Mouse (Mus musculus) gonadal fat pad, adult 2 months (tissue): Measurements from ENCODE around the gene Il18. TPM values are rescaled to one million over a fixed set of nuclear protein-coding genes. Genes with fewer than 3 reads are reported as not detected.

Experiments
- DNase-seq: peaks from one replicate; pipeline ENCODE4 v3.0.0-alpha.2; 2012; ENCODE audit warnings: low read depth
- polyA plus RNA-seq: library from polyadenylated mRNA; depleted of rRNA; stranded (reverse); fragments of >200 nt; gene quantifications from 2 replicates; pipeline ENCODE4 v1.2.3, GENCODE M21; 2012

Il18 gene
- polyA plus RNA-seq, 1 experiment = 2.7 TPM

DNA sequence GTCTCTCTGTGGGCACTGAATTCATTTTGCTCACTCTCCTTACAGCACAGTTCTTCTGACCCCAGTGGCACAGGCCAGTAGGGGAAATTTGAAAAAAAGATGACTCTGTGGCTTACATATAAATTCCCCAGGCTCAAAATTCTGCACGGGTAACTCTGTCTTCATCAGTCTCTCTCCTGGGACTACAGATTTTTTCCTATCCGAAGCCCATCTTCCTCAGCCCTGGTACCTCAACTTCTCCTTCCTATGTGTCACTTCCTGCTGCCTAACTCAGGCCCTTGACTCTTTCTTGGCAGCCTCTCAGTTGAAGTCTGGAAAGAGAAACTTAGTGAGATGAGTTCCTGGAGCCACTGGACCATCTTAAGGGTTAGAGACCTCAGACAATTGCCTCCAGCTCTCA, 1.1 kb upstream of the Il18 start:
- no peak for DNase-seq

DNA sequence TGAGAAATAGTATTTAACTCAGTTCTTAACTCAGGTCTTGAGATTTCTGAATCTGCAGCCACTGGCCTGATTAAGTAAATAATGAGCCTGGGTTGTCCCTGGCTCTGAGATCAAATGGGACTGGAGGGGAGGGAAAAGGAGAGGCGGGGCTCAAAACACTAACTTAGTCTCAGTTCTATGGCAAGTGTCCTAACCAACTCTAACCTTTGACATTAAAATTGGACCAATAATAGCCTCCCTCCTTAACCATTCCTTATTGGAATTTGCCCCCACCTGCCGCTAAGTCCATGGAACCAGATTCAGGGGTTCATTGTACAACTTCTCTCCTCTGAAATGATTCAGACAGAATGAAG, 443 bp downstream of the Il18 start, which contains the start of gene Bco2:
Gene Bco2, minus strand, starts transcription at position 88 of the 353 bp plus-strand sequence.
- DNase-seq = no peak

DNA sequence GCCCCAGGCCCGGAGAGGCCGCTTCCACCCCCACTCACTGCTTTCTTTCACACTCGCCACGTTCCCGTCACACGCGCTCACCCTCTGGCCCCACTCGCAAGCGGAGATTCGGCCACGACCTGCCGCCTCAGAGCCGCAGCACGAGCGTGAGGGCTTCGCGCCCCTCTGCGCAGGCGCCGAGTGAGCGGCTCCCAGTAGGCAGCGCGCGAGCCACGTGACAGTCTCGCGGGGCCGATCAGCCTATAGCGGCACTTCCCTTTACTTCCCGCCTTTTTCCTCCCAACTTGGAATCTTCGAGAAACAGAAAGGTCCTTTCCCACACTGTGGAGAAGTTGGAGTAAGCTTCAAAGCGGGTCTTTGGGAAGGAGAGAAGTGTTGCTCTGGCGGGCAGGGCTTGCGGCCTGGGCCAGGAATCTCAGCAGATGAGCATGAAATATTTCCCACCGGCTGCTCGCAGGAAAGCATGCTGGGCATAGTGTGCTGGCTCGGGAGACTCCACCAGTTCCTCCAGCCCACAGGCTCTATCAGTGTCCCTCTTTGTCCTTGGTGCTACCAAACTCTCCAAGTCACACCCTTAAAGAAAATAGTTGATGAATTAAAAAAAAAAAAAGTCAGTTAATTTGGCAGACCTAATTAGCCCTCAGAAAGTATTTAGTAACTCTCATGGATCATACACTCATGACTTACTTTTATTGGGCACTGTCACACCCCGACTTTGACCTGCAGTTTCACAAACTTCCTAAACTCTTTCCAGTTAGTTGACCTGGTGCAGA, 6.7 kb downstream of the Il18 start, which contains the start of gene Tex12:
Gene Tex12, minus strand, starts transcription at position 181 of the 773 bp plus-strand sequence.
- no peak for DNase-seq

DNA sequence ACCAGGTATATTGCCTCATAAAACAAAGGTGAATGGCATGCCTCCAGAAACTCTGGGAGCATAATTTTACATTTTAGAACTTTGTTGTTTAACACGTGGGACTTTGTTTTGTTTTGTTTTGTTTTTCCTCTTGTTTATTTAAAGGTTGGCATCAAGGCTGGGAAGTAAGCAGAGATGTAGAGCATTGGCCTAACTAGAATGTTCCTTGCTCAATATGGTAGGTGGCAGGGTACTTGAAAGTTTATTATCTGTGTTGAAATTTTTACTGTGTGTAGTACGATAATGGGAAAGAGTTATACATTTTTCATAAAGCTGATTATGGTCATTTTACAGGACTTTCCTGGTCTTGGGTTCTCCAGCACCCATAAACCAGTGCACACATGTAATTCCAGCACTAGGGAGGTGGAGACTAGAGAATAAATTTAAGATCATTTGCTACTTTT, 7.3 kb downstream of the Il18 start:
- no peak for DNase-seq

DNA sequence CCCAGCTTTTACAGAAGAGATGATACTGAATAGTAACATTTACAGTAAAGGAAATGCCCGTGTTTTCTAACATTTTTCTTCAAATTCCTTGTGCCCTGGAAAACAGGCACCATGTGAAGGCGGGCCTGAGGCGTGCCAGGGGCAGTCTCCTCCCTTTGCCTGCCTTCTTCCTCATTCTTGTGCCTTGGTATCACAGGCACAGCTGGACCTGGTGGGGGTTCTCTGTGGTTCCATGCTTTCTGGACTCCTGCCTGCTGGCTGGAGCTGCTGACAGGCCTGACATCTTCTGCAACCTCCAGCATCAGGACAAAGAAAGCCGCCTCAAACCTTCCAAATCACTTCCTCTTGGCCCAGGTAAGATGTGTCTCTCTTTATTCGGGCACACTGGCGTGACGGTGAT, 10.5 kb downstream of the Il18 start:
- no peak for DNase-seq

DNA sequence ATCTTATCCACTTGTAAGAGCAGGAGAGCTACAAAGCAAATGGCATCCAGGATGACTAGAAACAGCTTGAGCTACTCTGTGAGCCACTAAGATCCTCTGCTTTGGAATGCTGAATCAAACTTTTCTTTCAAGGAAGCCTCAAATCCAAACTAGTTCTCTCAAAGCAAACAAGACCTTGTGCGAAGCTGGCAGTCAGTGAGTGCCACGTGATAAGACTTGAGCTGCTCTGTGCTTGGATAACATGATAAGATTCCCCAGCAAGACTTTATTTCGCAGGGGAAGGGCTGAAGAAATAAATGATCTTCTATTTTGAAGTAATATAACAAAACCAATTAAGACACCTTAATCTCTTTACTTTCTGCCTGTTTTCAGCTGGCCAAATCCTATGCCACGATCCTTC, 11.3 kb downstream of the Il18 start:
- DNase-seq = no peak

DNA sequence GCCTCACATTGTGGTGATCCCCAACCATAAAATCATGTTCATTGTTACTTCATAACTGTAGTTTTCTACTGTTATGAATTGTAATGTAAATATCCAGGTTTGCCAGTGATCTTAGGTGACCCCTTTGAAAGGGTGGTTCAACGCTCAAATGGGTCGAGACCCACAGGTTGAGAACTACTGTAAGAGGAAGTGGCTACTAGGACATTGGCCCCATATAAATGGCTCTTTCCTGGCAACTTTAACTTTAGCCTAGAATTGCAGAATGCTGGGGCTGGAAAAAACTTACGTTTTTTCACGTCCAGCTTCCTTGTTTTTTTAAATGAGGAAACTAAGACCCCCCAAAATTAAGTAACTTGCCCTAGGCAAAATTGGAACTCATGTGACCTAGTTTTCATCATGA, 12.7 kb downstream of the Il18 start:
- DNase-seq = no peak

DNA sequence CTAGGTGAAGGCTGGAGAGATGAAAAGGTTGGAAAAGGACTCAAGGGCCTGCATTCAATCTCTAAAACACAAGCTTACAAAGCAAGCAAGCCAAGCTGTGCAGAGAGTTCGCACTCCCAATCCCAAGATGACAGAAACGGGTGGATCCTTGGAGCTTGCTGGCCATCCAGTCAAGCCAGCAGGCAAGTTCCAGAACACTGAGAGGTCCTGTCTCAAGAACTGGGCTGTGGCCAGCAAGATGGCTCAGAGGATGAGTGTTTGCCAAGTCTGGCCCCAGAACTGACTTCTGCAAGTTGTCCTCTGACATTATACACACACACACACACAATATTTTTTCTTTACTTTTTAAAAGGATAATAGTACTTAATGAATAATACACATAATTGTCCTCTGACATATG, 13.3 kb downstream of the Il18 start:
- no peak for DNase-seq

DNA sequence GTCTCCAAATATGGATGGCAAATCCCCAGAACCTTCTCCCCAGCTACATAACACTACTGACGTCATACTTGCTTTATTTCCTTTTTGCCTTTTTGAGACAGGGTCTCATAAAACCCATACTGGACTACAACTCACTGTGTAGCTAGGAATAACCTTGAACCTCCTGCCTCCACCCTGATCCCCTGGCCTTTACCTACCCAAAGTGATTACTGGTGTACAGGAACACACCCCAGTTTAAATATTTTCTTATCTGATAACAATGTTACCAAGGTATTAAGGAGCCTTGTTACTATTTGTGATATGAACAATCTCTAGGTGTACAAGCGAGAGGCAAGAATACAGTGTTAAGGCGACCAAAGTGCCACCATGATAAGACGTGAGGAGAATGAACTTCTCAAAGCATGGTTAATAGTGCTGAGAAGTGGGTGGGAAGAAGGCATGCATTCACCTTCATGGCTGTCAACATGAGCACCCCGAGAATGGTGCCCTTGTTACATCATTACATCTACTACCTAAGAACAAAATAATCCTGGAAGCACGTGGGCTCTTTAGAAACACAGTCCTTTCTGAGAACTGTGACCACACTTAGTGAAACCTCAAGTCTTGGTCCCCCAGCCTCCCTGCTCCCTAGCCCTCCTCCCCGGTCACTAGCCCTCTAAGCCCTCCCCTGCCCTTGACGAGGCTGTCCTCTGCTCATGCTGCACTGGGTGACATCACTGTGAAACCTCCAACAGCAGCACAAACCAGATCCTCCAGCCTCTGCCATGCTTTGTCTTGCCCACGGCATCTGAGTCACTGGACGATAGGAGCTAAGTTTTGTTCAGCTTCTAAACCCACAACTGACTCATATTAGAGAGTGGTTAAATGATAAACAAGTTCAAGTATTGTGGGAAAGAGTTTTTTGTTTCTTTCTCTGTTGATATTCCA, 15.2 kb downstream of the Il18 start:
- DNase-seq = no peak

DNA sequence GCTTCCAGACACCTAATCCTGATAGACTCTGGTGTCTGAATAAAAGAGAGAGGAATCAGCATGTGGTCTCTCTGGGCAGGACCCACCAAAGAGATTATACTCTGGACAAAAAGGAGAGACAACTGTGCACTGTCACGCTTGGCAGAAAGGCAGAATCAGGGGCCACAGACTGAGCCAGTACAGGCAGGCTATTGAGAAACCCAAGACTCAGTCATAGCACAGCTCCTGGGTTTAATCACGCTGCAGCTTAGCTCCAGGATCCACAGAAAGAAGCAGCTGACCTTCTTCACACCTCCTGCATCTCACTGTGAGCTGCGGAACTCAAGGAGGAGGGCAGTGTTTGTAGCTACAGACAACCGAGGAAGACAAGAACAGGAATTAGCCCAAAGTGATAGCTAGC, 25.7 kb downstream of the Il18 start:
- DNase-seq = no peak

DNA sequence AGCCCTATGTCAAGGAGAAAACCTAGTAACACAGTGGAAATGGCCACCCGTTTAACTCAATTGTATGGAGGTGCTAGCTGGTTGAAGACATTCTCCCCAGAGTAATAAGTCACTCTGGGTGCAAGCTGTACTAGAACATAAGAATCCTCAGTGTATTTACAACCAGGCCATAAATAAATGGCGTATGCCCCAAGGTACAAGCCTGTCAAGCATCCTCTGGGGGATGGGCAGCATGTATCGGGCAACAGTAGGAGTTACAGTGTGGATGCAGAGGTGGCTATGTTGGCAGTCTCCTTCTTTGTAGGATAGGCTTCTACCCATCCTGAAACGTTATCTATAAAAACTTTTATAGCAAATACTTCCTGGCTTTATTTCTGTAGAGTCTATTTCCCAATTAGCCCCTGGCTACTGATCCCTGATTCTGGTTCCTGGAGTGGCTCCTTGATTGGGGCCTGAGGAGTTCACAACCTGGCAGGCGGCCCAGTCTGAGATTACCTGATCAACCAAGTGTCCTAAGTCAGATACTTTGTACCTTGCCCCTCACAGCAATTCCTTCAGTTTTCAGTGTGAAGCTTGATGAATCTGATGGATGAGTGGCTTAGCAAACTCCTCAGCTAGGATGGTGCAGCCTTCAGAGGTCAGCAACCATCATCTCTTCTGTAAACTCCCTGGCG, 30.7 kb downstream of the Il18 start:
- no peak for DNase-seq

DNA sequence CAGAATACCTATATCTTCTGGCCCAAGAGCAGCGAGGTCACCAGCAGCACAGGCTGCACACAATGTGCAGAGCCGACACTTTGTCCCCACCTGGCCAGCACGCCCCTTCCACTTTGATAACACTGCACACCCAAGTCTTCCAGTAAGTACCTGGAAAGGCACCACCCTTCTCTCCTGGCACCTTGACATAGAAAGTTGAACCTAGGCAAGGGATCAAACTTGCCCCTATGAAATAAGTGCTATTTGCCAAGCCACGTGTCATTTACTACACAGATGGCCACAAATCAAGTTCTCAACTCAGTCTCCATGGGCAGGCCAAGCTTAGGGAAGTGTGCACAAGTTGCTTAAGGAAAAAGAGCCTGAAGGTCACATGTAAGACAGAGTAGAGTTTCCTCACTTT, 32.3 kb downstream of the Il18 start:
- no peak for DNase-seq

DNA sequence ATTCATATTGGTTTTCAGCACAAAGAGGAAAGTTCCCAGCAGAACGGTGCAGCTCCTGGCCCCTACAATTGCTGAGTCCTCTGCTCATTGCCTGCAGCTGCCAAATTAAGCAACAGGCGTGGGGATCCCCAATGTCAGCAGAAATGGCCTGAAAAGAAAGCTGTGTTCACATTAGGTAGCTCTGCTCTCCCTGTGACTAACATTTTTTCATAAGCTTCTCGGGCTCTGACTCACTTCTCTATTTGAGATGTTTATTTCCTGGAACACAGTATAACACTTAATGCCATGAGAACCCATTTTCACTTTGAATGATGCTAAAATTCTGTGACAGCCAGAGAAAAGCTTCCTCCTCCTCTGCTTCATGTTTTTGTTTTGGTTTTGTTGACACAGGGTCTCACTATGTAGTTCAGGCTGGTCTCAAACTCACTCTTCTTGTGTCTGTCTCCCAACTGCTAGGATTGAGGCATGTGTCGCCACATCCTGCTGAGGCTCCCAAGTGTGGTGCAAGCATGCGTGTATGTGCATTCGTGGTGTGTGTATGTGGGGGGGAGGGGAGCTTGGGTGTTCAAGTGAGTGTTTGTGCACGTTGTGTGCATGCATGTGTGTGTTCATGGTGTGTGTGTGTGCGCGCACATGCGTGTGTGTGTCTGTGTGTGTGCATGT, 36.4 kb downstream of the Il18 start:
- no peak for DNase-seq

DNA sequence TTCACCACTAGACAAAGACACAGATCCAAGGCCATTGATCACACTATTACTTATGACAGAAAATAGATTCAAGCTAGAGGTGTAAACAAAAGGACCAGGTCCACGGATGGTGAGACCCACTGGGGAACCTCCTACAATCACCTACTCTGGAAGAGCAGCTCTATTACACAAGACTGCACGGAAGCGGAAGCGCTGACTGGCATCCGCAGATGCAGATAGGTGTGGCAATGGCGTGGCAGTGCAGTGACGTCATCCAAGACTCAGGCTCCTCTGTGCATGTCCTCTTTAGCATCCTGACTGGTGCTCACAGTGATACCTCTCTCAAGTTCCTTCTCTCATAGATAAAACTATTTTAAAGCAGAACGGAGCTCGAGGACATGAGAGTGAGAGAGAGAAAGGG, 38.3 kb downstream of the Il18 start:
- no peak for DNase-seq

DNA sequence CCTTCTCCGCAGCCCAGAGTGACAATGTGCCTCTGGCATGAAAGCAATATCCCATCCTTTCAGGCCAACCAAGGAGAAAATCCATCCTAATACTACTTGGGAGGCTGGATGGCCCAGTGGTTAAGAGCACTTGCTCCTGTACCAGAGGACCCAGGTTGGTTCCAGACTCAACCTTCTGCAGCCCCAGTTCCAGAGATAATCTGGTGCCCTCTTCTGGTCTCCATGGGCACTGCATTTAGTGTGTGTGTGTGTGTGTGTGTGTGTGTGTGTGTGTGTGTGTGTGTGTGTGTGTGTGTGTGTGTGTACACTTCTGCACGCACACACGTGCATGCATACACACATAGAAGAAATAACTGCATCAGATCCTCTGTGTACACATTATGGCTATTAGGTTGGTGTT, 38.9 kb downstream of the Il18 start:
- DNase-seq = no peak

DNA sequence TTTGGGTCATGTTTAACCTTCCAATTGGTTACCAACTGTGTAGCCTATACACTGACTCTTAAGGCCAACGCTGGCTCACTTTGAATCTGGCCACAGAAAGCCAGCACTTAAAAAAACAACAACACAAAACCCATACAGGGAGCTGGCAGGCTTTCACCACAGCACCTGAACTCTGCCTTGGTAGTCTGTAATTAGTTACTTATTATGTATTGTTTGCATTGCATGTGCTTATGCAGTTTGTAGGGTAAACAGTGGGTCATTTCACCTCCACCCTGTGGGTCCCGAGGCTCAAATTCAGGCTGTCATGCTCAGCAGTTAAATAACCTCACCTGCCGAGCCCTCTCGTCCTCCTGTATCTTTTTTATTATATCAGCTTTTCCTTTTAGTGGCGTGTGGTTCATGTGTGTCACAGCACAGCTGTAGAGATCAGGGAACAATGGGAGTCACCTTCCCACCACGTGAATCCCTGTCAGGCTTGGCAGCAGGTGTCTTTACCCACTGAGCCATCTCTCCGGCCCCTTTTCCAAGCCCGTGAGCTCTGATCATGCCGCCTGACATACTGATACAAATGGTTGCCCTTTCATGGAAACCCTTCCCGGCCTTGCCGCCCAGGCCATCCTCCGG, 40.3 kb downstream of the Il18 start:
- no peak for DNase-seq

DNA sequence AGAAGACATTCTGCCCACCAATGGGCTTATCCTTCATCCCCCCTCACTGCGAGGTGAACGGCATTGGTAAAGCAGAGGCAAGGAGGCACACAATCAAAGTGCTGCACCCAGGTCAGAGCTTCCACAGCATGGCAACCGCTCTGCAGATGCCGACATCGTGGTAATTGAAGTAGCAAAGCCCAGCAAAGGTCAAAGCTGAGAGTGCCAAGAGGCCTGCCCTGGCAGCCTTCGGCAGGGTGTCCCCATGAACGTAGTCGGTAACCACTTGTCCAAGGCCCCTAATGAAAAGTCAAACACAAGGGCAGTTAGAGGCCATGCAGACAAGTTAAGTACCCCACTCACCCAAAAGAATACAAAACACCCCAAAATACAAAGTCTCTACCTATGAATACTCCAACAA, 42.3 kb downstream of the Il18 start:
- no peak for DNase-seq

DNA sequence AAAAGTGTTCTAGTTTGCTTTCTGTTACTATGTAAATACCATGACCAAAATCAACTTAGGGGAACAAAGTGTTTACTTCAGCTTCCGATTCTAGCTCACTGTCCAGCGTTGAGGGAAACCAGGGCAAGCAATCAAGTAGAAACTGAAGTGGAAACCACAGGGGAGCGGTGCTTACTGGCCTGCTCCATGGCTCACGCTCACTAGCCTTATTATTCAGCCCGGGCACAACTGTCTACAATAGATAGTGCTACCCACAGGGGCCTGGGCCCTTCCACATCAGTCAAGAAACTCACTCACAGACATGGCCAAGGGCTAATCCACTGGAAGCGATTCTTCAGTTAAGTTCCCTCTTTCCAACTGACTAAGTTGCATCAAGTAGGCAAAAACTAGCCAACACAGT, 46.9 kb downstream of the Il18 start:
- DNase-seq = no peak

DNA sequence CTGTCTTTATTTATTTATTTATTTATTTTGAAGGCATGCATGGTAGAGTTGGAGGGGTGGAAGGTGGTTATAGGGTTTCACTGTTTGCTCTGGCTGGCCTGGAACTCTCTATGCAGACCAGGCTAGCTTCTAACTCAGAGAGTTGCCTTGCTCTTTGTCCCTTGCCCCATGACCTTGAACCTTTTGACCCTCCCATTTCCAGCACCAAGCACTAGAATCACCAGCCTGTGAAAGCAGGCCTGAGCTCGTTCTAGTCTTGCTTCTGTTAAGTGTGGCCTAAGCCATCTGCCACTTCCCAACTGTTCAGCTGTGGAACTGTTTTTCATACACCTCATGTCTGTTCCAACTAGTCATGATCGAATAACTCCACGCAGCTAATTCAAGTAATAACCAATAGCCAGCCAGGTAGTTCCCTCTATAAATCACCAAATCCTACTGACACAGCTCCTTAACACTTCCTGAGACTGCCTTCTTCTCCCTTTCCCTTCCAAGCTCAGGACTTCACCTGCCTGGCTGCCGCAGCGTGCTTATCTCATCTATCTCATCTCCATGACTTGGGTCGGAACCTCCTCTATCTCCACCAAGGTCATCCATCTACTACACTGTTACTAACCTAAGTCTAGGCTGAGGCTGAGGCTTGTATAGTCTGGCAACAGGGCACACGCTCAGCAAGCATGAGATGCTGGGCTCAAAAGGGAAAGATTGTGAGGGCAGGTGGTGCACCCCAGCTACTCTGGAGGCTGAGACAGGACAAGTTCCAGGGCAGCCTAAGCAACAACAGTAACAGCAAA, 47.6 kb downstream of the Il18 start:
- no peak for DNase-seq

DNA sequence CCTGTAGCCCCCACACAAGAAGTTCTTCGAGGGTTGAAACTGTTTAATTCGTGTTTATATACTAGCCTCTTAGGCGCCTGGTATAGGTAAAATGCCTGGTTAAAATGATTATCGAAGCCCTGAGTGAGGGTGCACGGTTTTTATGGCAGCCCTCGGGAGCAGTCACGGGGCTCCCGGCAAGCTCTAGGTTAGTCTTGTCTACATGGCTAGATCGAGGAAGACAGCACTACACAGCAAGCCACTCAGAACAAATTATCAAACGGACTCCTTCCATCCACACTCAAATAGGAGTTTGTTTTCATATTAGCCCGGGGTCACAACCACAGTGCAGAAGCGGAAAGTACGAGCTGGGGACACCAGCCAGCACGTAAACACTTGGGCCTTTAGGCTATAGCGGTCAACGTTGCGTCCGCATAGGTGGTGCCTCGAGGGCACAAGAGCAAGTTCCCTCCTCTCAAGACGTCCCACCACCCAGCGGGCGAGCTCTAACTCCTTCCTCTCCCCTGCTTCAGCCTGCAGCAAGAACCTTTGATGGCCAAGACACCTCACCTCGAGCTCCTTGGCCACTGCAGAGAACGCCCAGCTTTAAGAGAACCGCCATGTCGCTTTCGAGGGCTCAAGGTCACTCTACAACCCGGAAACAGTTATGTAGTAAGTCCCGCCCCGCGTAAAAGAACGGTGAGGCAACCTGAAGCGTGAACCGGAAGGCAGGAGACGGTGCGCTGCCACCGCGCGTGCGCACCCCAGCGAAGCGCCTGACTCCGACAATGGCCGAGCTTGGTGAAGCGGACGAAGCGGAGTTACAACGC, 48.8 kb downstream of the Il18 start, which contains the start of the genes Sdhd and Timm8b:
Gene Sdhd, minus strand, starts transcription at position 624 of the 809 bp plus-strand sequence.
Gene Timm8b, plus strand, starts transcription at position 722 of the 809 bp plus-strand sequence.
- no peak for DNase-seq
